Mouse (Mus musculus) WW6 (cell line): ENCODE measurements at regions not wholly inside any gene's neighbourhood (a gene's known extent, or its start where the extent isn't known, plus 50 kb on each side); places are given as distances from the start of the nearest gene placed in this dataset.
A peak's percentile ranks its signal among the peaks of the same experiment; 100 is the strongest.

ENCODE experiments used
- DNase-seq: peaks from one replicate; pipeline ENCODE4 v3.0.0-alpha.2; 2013; ENCODE audit warnings: low read depth, low spot score

- no peak for DNase-seq
Observed at GRCm38 (mm10) chr7:84800966-84801365, 52.4 kb upstream of the Olfr291 start.

- DNase-seq: no peak
Observed at GRCm38 (mm10) chr7:84794655-84795054, 58.7 kb upstream of the Olfr291 start.

GRCm38 (mm10) chr7:84779276-84779825, 74.0 kb upstream of the Olfr291 start:
- peak; percentile 77 for DNase-seq

GRCm38 (mm10) chr7:84777696-84778095, 75.7 kb upstream of the Olfr291 start:
- DNase-seq: no peak

- DNase-seq: no peak
Observed at GRCm38 (mm10) chr7:84756261-84756660, 66.5 kb upstream of the Zfand6 start.

- no peak for DNase-seq
Observed at GRCm38 (mm10) chr7:84753361-84753760, 63.6 kb upstream of the Zfand6 start.

GRCm38 (mm10) chr7:84749434-84750301, 59.9 kb upstream of the Zfand6 start:
- peak; percentile 54 for DNase-seq

GRCm38 (mm10) chr7:84747847-84748246, 58.1 kb upstream of the Zfand6 start:
- DNase-seq: no peak

- no peak for DNase-seq
Observed at GRCm38 (mm10) chr7:84744321-84745070, 54.7 kb upstream of the Zfand6 start.

GRCm38 (mm10) chr7:84739965-84740390, 50.2 kb upstream of the Zfand6 start:
- DNase-seq: no peak
